18 mouse cellular contexts compared by ENCODE assay signal in genomic region chr2:6696326-6696725, GRCm38 (mm10).
"Had no signal": no experiment of that assay in that cellular context is flagged by ENCODE, and none has a peak within 500 bp of the region (broad histone marks: within the 10 kb centered on the region; RNA-seq: fewer than 3 reads in every experiment).

No protein-coding gene starts in this region.

- H3K4me3 ChIP-seq: kidney, embryonic 15.5 days; limb, embryonic 15.5 days; liver, embryonic 12.5 days; midbrain, embryonic 10.5 days; myocyte; stomach, embryonic 15.5 days had no signal

- H3K9ac ChIP-seq: kidney, embryonic 15.5 days; limb, embryonic 15.5 days; liver, embryonic 12.5 days; lung, embryonic 14.5 days; stomach, embryonic 15.5 days had no signal

- H3K9me3 ChIP-seq: kidney, embryonic 15.5 days; limb, embryonic 15.5 days; liver, embryonic 12.5 days; midbrain, embryonic 10.5 days; stomach, embryonic 15.5 days had no signal

- H3K4me1 ChIP-seq: kidney, embryonic 15.5 days; limb, embryonic 15.5 days; midbrain, embryonic 10.5 days; stomach, embryonic 15.5 days had no signal

- H3K27me3 ChIP-seq: kidney, embryonic 15.5 days; limb, embryonic 15.5 days; liver, embryonic 12.5 days; stomach, embryonic 15.5 days had no signal

- H3K36me3 ChIP-seq: kidney, embryonic 15.5 days; limb, embryonic 15.5 days; liver, embryonic 12.5 days; midbrain, embryonic 10.5 days; stomach, embryonic 15.5 days had no signal

- ATAC-seq: liver, embryonic 12.5 days had no signal

- H3K27ac ChIP-seq: kidney, embryonic 15.5 days; limb, embryonic 15.5 days; liver, embryonic 12.5 days; midbrain, embryonic 10.5 days; stomach, embryonic 15.5 days had no signal

- H3K4me2 ChIP-seq: kidney, embryonic 15.5 days; limb, embryonic 15.5 days; liver, embryonic 12.5 days; lung, embryonic 14.5 days; stomach, embryonic 15.5 days had no signal

- DNase-seq: kidney, postnatal 36 days; layer of hippocampus, adult 9-11 months; layer of hippocampus, postnatal 36 days; lung, embryonic 14.5 days; lung, postnatal 10 days; lung, postnatal 4 days; midbrain, embryonic 14.5 days; retina, postnatal 1 day; right cerebral cortex, postnatal 4 days; spleen, adult 18-20 months; thymus, adult 2 months; thymus, postnatal 25 days had no signal
